Mouse (Mus musculus): ENCODE measurements around the gene AC124108.1. TPM values are rescaled to one million over a fixed set of nuclear protein-coding genes. Genes with fewer than 3 reads are reported as not detected.
A peak's percentile ranks its signal among the peaks of the same experiment; 100 is the strongest.
"Not testable (repeated sequence)": the region's sequence is repeated elsewhere in the genome, so short reads cannot be mapped to it uniquely, and the experiment has no call there.

AC124108.1 gene
- polyA plus RNA-seq, 1 experiment from 2014 or later = not detected

GRCm38 (mm10) chr1:132153086-132153690, 38.1 kb upstream of the AC124108.1 start:
- no peak overlapping the region for H3K4me3 ChIP-seq
- H3K27ac ChIP-seq = no peak overlapping the region
- no peak overlapping the region for H3K9ac ChIP-seq
- WGBS = 64% methylated on average over 15 of the region's 15 CpGs
- H3K4me1 ChIP-seq (replicated peaks) = peaks cover 39% of the 10 kb centered on the region
- H3K36me3 ChIP-seq = no peaks in the 10 kb centered on the region
- H3K4me2 ChIP-seq = no peak overlapping the region
- peaks cover 5% of the 10 kb centered on the region for H3K27me3 ChIP-seq
- H3K9me3 ChIP-seq (replicated peaks) = no peaks in the 10 kb centered on the region
- no peak for ATAC-seq (replicated peaks; ENCODE audit: insufficient number of reproducible peaks, insufficient read depth, low FRiP score, low read depth)

DNA sequence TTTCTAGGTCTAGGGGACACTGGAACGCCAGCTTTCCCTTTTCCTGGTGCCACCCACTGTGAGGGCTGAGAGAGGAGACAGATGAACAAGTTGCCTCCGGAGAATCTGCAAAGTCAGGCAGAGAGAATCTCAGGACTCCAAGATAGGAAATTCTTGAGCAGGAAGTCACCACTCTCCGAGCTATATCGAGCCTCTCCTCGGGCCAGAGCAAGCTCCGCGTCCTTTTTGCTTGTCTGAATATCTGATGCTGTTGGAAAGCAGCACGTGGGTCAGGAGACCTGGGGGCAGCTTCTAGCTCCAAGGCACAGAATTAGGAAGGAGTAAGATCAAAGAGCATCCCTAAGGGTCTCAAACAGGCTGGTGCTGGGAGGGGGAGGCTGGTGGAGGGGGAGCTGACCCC, 37.6 kb upstream of the AC124108.1 start:
- peaks cover 40% of the 10 kb centered on the region for H3K4me1 ChIP-seq (replicated peaks)
- 19% methylated on average over 8 of the region's 8 CpGs for WGBS

DNA sequence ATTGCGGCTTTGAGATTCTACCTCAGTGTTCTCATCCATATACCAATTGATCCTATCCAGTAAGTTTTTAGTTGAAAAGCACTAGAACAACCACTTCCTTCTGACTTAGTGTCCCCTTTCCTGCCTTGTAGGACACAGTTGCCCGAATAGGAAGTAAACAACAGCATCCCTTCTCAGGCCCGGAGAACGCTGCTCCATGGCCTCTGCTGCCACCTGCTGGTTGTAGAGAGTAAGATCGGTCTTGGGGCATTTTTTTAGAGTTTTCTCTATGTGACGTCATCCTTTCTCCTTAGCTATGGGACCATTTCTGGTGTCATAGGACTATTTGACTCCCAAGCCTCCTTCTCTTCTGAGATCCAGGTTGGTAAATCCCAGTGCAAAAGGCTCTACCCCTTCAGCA, 35.5 kb upstream of the AC124108.1 start:
- peaks cover 23% of the 10 kb centered on the region for H3K27me3 ChIP-seq
- WGBS = 14% methylated on average over 6 of the region's 6 CpGs
- ATAC-seq (replicated peaks; ENCODE audit: insufficient number of reproducible peaks, insufficient read depth, low FRiP score, low read depth) = no peak
- no peak overlapping the region for H3K9ac ChIP-seq
- H3K36me3 ChIP-seq = no peaks in the 10 kb centered on the region
- no peak overlapping the region for H3K4me2 ChIP-seq
- no peak overlapping the region for H3K4me3 ChIP-seq
- H3K9me3 ChIP-seq (replicated peaks) = no peaks in the 10 kb centered on the region
- peaks cover 31% of the 10 kb centered on the region for H3K4me1 ChIP-seq (replicated peaks)
- H3K27ac ChIP-seq = no peak overlapping the region

More for the DNA sequence above, 37.6 kb upstream of the AC124108.1 start:
- peaks cover 10% of the 10 kb centered on the region for H3K27me3 ChIP-seq
- H3K9ac ChIP-seq = no peak overlapping the region
- ATAC-seq (replicated peaks; ENCODE audit: insufficient number of reproducible peaks, insufficient read depth, low FRiP score, low read depth) = no peak
- H3K36me3 ChIP-seq = no peaks in the 10 kb centered on the region
- H3K4me2 ChIP-seq = no peak overlapping the region
- H3K9me3 ChIP-seq (replicated peaks) = no peaks in the 10 kb centered on the region
- H3K27ac ChIP-seq = no peak overlapping the region
- H3K4me3 ChIP-seq = no peak overlapping the region

DNA sequence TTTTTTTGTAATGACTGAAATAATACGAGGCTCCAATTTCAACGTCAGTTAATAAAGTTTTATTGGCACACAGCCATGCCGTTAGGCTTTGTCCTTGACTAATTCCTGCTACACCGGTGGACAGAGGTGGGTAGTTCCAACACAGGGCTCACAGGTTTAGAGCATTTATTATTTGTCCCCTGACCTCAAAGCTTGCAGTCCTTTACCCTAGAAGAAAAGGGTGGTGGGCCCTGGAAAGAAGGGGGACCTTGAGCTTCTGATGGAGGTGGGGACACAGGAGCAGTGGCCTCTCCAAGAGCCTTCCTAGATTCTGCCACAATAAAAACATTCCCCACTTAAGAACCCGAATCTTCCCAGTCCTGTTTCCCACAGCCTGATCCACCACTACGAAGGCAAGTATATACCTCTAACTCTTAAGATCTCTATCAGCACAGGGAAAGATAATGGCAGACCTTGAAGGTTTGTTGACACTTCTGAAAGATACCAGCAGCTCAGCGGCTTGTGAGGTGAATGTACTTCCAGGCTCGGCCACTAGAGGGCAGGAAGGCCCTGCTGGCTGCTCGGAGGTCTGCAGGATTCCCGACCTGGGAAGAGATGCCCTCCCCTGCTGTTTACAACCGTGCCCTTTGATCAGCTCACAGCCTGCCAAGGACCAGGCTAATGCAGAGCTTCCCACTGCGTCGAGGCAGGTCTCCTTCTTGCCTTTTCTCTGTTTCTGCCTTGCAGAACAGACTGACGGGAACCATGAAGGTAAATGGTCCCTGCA, 34.1 kb upstream of the AC124108.1 start:
- peak overlapping the region; percentile 38; the same call in 1 of the 2 replicates for H3K4me2 ChIP-seq
- no peak overlapping the region for H3K4me3 ChIP-seq
- 0 out of 2 replicates have a peak, but pooled peaks have one; percentile 45 for ATAC-seq (replicated peaks; ENCODE audit: insufficient number of reproducible peaks, insufficient read depth, low FRiP score, low read depth)
- H3K4me1 ChIP-seq (replicated peaks) = peaks cover 16% of the 10 kb centered on the region
- WGBS = 22% methylated on average over 14 of the region's 14 CpGs
- H3K9ac ChIP-seq = no peak overlapping the region
- no peak overlapping the region for H3K27ac ChIP-seq
- H3K9me3 ChIP-seq (replicated peaks) = no peaks in the 10 kb centered on the region
- H3K27me3 ChIP-seq = peaks cover 27% of the 10 kb centered on the region
- H3K36me3 ChIP-seq = no peaks in the 10 kb centered on the region

DNA sequence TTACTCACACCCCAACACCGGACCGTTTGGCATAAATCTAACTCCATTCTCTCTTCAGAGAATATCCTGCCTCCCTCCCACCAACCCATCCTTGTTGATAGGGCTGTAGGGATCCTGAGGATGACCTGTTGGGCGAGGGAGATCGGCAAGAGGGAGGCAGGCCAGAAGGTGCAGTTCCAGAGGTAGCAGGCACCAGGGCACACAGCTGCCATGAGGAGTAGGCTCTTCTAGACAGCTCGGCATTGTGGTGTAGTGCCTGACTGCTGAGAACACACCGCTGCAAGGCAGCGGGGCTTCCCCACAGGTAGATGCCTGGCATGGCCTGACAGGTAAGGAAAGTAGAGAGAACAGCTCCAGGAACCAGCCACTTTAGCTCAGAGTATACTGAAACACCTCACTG, 33.4 kb upstream of the AC124108.1 start:
- WGBS = 32% methylated on average over 7 of the region's 7 CpGs
- Histone ChIP-seq H3K27ac (no peak overlapping the region), H3K36me3 (no peaks in the 10 kb centered on the region), H3K9ac (no peak overlapping the region), H3K9me3 (replicated peaks) (no peaks in the 10 kb centered on the region), H3K27me3 (peaks cover 27% of the 10 kb centered on the region), H3K4me2 (peak overlapping the region; percentile 38; the same call in 1 of the 2 replicates), H3K4me1 (replicated peaks) (peaks cover 16% of the 10 kb centered on the region), H3K4me3 (no peak overlapping the region)
- ATAC-seq (replicated peaks; ENCODE audit: insufficient number of reproducible peaks, insufficient read depth, low FRiP score, low read depth) = no peak

GRCm38 (mm10) chr1:132158741-132159140, 32.5 kb upstream of the AC124108.1 start:
- Histone ChIP-seq H3K4me2 (no peak overlapping the region), H3K27ac (no peak overlapping the region), H3K9ac (no peak overlapping the region), H3K4me3 (no peak overlapping the region), H3K9me3 (replicated peaks) (no peaks in the 10 kb centered on the region), H3K36me3 (no peaks in the 10 kb centered on the region), H3K4me1 (replicated peaks) (peaks cover 12% of the 10 kb centered on the region), H3K27me3 (peaks cover 31% of the 10 kb centered on the region)
- 29% methylated on average over 2 of the region's 2 CpGs for WGBS
- no peak; the same call in 1 of the 2 replicates for ATAC-seq (replicated peaks; ENCODE audit: insufficient number of reproducible peaks, insufficient read depth, low FRiP score, low read depth)

- Histone ChIP-seq H3K27ac (no peak overlapping the region), H3K9ac (no peak overlapping the region), H3K4me2 (no peak overlapping the region), H3K36me3 (no peaks in the 10 kb centered on the region), H3K4me3 (no peak overlapping the region), H3K4me1 (replicated peaks) (peaks cover 9% of the 10 kb centered on the region), H3K27me3 (peaks cover 31% of the 10 kb centered on the region), H3K9me3 (replicated peaks) (no peaks in the 10 kb centered on the region)
- 60% methylated on average over 4 of the region's 4 CpGs for whole genome bisulfite sequencing
- no peak for ATAC-seq (replicated peaks; ENCODE audit: insufficient number of reproducible peaks, insufficient read depth, low FRiP score, low read depth)
Observed at GRCm38 (mm10) chr1:132159681-132160080, 31.6 kb upstream of the AC124108.1 start.

GRCm38 (mm10) chr1:132161211-132161880, 29.9 kb upstream of the AC124108.1 start:
- no peaks in the 10 kb centered on the region for H3K36me3 ChIP-seq
- H3K27ac ChIP-seq = no peak overlapping the region
- peaks cover 31% of the 10 kb centered on the region for H3K27me3 ChIP-seq
- ATAC-seq (replicated peaks; ENCODE audit: insufficient number of reproducible peaks, insufficient read depth, low FRiP score, low read depth) = no peak
- H3K9me3 ChIP-seq (replicated peaks) = no peaks in the 10 kb centered on the region
- H3K4me1 ChIP-seq (replicated peaks) = peaks cover 12% of the 10 kb centered on the region
- no peak overlapping the region for H3K4me2 ChIP-seq
- H3K4me3 ChIP-seq = no peak overlapping the region
- 56% methylated on average over 7 of the region's 7 CpGs for WGBS
- no peak overlapping the region for H3K9ac ChIP-seq

DNA sequence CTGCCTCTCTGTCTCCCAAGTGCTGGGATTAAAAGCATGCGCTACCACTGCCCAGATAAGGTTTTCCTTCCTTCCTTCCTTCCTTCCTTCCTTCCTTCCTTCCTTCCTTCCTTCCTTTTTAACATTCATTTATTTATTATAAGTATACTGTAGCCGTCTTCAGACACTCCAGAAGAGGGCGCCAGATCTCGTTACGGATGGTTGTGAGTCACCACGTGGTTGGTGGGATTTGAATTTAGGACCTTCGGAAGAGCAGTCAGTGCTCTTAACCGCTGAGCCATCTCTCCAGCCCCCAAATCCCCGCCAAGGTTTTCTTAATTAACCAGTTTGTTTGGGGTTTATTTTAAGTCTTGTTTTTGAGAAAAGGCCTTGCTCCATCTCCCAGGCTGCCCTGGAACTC, 28.6 kb upstream of the AC124108.1 start:
- WGBS = 47% methylated on average over 9 of the region's 9 CpGs
- H3K4me2 ChIP-seq; ATAC-seq (replicated peaks; ENCODE audit: insufficient number of reproducible peaks, insufficient read depth, low FRiP score, low read depth): not testable (repeated sequence)

GRCm38 (mm10) chr1:132164780-132165518, 26.3 kb upstream of the AC124108.1 start:
- 25% methylated on average over 13 of the region's 13 CpGs for WGBS
- no peak for ATAC-seq (replicated peaks; ENCODE audit: insufficient number of reproducible peaks, insufficient read depth, low FRiP score, low read depth)
- H3K9ac ChIP-seq = no peak overlapping the region
- peaks cover 19% of the 10 kb centered on the region for H3K27me3 ChIP-seq
- no peaks in the 10 kb centered on the region for H3K9me3 ChIP-seq (replicated peaks)
- no peak overlapping the region for H3K27ac ChIP-seq
- no peaks in the 10 kb centered on the region for H3K36me3 ChIP-seq
- no peak overlapping the region for H3K4me2 ChIP-seq
- H3K4me1 ChIP-seq (replicated peaks) = peaks cover 9% of the 10 kb centered on the region
- no peak overlapping the region for H3K4me3 ChIP-seq

More for the DNA sequence above, 28.6 kb upstream of the AC124108.1 start:
- H3K27me3 ChIP-seq = peaks cover 31% of the 10 kb centered on the region
- not testable (repeated sequence) for H3K36me3 ChIP-seq; H3K9ac ChIP-seq; H3K4me1 ChIP-seq (replicated peaks); H3K4me3 ChIP-seq; H3K27ac ChIP-seq; H3K9me3 ChIP-seq (replicated peaks)

- 58% methylated on average over 3 of the region's 3 CpGs for WGBS
- H3K36me3 ChIP-seq = no peaks in the 10 kb centered on the region
Observed at GRCm38 (mm10) chr1:132165859-132166258, 25.4 kb upstream of the AC124108.1 start.

More at GRCm38 (mm10) chr1:132165859-132166258, 25.4 kb upstream of the AC124108.1 start:
- H3K4me2 ChIP-seq = no peak overlapping the region
- ATAC-seq (replicated peaks; ENCODE audit: insufficient number of reproducible peaks, insufficient read depth, low FRiP score, low read depth) = no peak
- H3K4me3 ChIP-seq = no peak overlapping the region
- peaks cover 17% of the 10 kb centered on the region for H3K27me3 ChIP-seq
- no peaks in the 10 kb centered on the region for H3K9me3 ChIP-seq (replicated peaks)
- H3K27ac ChIP-seq = no peak overlapping the region
- H3K4me1 ChIP-seq (replicated peaks) = peaks cover 9% of the 10 kb centered on the region
- no peak overlapping the region for H3K9ac ChIP-seq
